Mouse (Mus musculus): ENCODE data around the gene Dohh. TPM values are rescaled to one million over a fixed set of nuclear protein-coding genes. Genes with fewer than 3 reads are reported as not detected.

The Dohh gene
- total and polyA plus RNA-seq, 3 experiments = 78.2 to 131 (median 81.7) TPM

GRCm38 (mm10) chr10:81402227-81402765 is 18.1 kb downstream of the Dohh start:
- Histone ChIP-seq H3K27me3 (replicated peaks) (no peaks in the 10 kb centered on the region), H3K9me3 (replicated peaks; ENCODE audit: low read length) (no peaks in the 10 kb centered on the region), H3K4me3 (replicated peaks in 1 of 3; ENCODE audit: low read depth in 2 of 3, low read length in 2 of 3, poor library complexity in 1 of 3) (no peak overlapping the region)

GRCm38 (mm10) chr10:81403511-81403910 is 19.3 kb downstream of the Dohh start:
- Histone ChIP-seq H3K27me3 (replicated peaks) (no peaks in the 10 kb centered on the region), H3K36me3 (replicated peaks in 1 of 2; ENCODE audit: control insufficient read depth in 1 of 2, insufficient read depth in 1 of 2, low read length in 1 of 2) (peaks cover 76 to 79% of the 10 kb centered on the region in 2 experiments), H3K4me1 (ENCODE audit: control insufficient read depth in 1 of 2, insufficient read depth in 2 of 2) (peaks cover 16 to 37% of the 10 kb centered on the region in 2 experiments), H3K9ac (ENCODE audit: insufficient read depth, low read depth) (no peak overlapping the region), H3K4me3 (replicated peaks in 1 of 3; ENCODE audit: low read depth in 2 of 3, low read length in 2 of 3, poor library complexity in 1 of 3) (no peak overlapping the region), H3K9me3 (replicated peaks; ENCODE audit: low read length) (no peaks in the 10 kb centered on the region), H3K79me2 (replicated peaks; ENCODE audit: control insufficient read depth, extremely low read depth, insufficient read depth, poor library complexity, severe bottlenecking) (no peaks in the 10 kb centered on the region), H3K27ac (ENCODE audit: insufficient read depth, low read depth) (no peak overlapping the region), H3K4me2 (ENCODE audit: insufficient read depth, low read depth, poor library complexity, severe bottlenecking) (no peak overlapping the region)
- DNase-seq (ENCODE audit: extremely low read depth) = no peak
- dilution Hi-C loops (cut with MboI; ENCODE audit: extremely low pct_ligation_motif_present, extremely low pct_unique_long_range_greater_than_20kb, low sequenced_read_pairs) = no loop called here
- TF ChIP-seq USF1 (IDR thresholded peaks at IDR 0.05; ENCODE audit: low read depth, low read length) = no peak
- no peak for TF ChIP-seq ZMIZ1 (IDR thresholded peaks at IDR 0.05; ENCODE audit: low read depth, low read length)
- no peak for TF ChIP-seq ELF1 (IDR thresholded peaks at IDR 0.05; ENCODE audit: low read depth, low read length)
- in situ Hi-C loops (cut with MboI; ENCODE audit: low pct_ligation_motif_present, low pct_unique_long_range_greater_than_20kb, low sequenced_read_pairs) = no loop called here

More at GRCm38 (mm10) chr10:81402227-81402765, 18.1 kb downstream of the Dohh start:
- Histone ChIP-seq H3K27ac (ENCODE audit: insufficient read depth, low read depth) (no peak overlapping the region), H3K36me3 (replicated peaks in 1 of 2; ENCODE audit: control insufficient read depth in 1 of 2, insufficient read depth in 1 of 2, low read length in 1 of 2) (peaks cover 68 to 75% of the 10 kb centered on the region in 2 experiments), H3K4me2 (ENCODE audit: insufficient read depth, low read depth, poor library complexity, severe bottlenecking) (no peak overlapping the region), H3K79me2 (replicated peaks; ENCODE audit: control insufficient read depth, extremely low read depth, insufficient read depth, poor library complexity, severe bottlenecking) (no peaks in the 10 kb centered on the region), H3K4me1 (ENCODE audit: control insufficient read depth in 1 of 2, insufficient read depth in 2 of 2) (peaks cover 10 to 25% of the 10 kb centered on the region in 2 experiments), H3K9ac (ENCODE audit: insufficient read depth, low read depth) (no peak overlapping the region)
- no peak for TF ChIP-seq HCFC1 (IDR thresholded peaks at IDR 0.05; ENCODE audit: low read depth, low read length)
- TF ChIP-seq USF1 (IDR thresholded peaks at IDR 0.05; ENCODE audit: low read depth, low read length) = no peak
- no peak for TF ChIP-seq MAX (IDR thresholded peaks at IDR 0.05; ENCODE audit: low read length)
- no peak for TF ChIP-seq RAD21 (IDR thresholded peaks at IDR 0.05; ENCODE audit: low read depth, low read length)
- TF ChIP-seq E2F4 (IDR thresholded peaks at IDR 0.05; ENCODE audit: insufficient replicate concordance, low read depth, low read length) = no peak
- no peak for TF ChIP-seq ELF1 (IDR thresholded peaks at IDR 0.05; ENCODE audit: low read depth, low read length)
- no peak for TF ChIP-seq MAFK (IDR thresholded peaks at IDR 0.05; ENCODE audit: insufficient replicate concordance, low read length)
- TF ChIP-seq UBTF (IDR thresholded peaks at IDR 0.05; ENCODE audit: low read depth, low read length) = no peak
- dilution Hi-C loops (cut with MboI; ENCODE audit: extremely low pct_ligation_motif_present, extremely low pct_unique_long_range_greater_than_20kb, low sequenced_read_pairs) (no loop called here), in situ Hi-C loops (cut with MboI; ENCODE audit: low pct_ligation_motif_present, low pct_unique_long_range_greater_than_20kb, low sequenced_read_pairs) (no loop called here)
- DNase-seq (ENCODE audit: extremely low read depth) = no peak

- in situ Hi-C loops (cut with MboI; ENCODE audit: low pct_ligation_motif_present, low pct_unique_long_range_greater_than_20kb, low sequenced_read_pairs) = no loop called here
- H3K27ac ChIP-seq (ENCODE audit: insufficient read depth, low read depth) = no peak overlapping the region
These were observed 19.9 kb downstream of the Dohh start for GRCm38 (mm10) chr10:81404082-81404481.

More at GRCm38 (mm10) chr10:81404082-81404481, 19.9 kb downstream of the Dohh start:
- H3K27me3 ChIP-seq (replicated peaks) = no peaks in the 10 kb centered on the region
- H3K9me3 ChIP-seq (replicated peaks; ENCODE audit: low read length) = no peaks in the 10 kb centered on the region
- no peak for TF ChIP-seq MYC (IDR thresholded peaks at IDR 0.05; ENCODE audit: low read depth, low read length)
- TF ChIP-seq MAZ (IDR thresholded peaks at IDR 0.05; ENCODE audit: low read depth, low read length) = no peak
- TF ChIP-seq USF2 (conservative IDR thresholded peaks at IDR 0.05; ENCODE audit: low read depth, low read length) = no peak
- TF ChIP-seq EP300 (IDR thresholded peaks at IDR 0.05; ENCODE audit: low read length) = no peak
- no peak for TF ChIP-seq ELF1 (IDR thresholded peaks at IDR 0.05; ENCODE audit: low read depth, low read length)
- TF ChIP-seq MAX (IDR thresholded peaks at IDR 0.05; ENCODE audit: low read length) = no peak
- no peak for TF ChIP-seq POLR2A (IDR thresholded peaks at IDR 0.05; ENCODE audit: low read depth, low read length)
- TF ChIP-seq BHLHE40 (IDR thresholded peaks at IDR 0.05; ENCODE audit: low read depth, low read length) = no peak
- TF ChIP-seq IRF4 (IDR thresholded peaks at IDR 0.05; ENCODE audit: low read depth, low read length) = no peak
- dilution Hi-C loops (cut with MboI; ENCODE audit: extremely low pct_ligation_motif_present, extremely low pct_unique_long_range_greater_than_20kb, low sequenced_read_pairs) = no loop called here
- peaks cover 20 to 43% of the 10 kb centered on the region in 2 experiments for H3K4me1 ChIP-seq (ENCODE audit: control insufficient read depth in 1 of 2, insufficient read depth in 2 of 2)
- no peak for DNase-seq (ENCODE audit: extremely low read depth)
- peaks cover 78 to 80% of the 10 kb centered on the region in 2 experiments for H3K36me3 ChIP-seq (replicated peaks in 1 of 2; ENCODE audit: control insufficient read depth in 1 of 2, insufficient read depth in 1 of 2, low read length in 1 of 2)
- H3K79me2 ChIP-seq (replicated peaks; ENCODE audit: control insufficient read depth, extremely low read depth, insufficient read depth, poor library complexity, severe bottlenecking) = no peaks in the 10 kb centered on the region
- H3K4me2 ChIP-seq (ENCODE audit: insufficient read depth, low read depth, poor library complexity, severe bottlenecking) = no peak overlapping the region
- H3K9ac ChIP-seq (ENCODE audit: insufficient read depth, low read depth) = no peak overlapping the region
- H3K4me3 ChIP-seq (replicated peaks in 1 of 3; ENCODE audit: low read depth in 2 of 3, low read length in 2 of 3, poor library complexity in 1 of 3) = no peak overlapping the region

Measured in CH12.LX (cell line).